Mouse (Mus musculus) heart, postnatal 0 days (tissue): ENCODE measurements around the gene Copg2.

Experiments
- CTCF ChIP-seq: IDR thresholded peaks from 2 replicates; pipeline ENCODE4 v1.5.1; 2016; ENCODE audit warnings: antibody characterized with exemption, control low read depth, low read depth
- EP300 ChIP-seq: IDR thresholded peaks from 2 replicates; pipeline ENCODE4 v1.6.1; 2016; ENCODE audit warnings: antibody characterized with exemption, low read depth

DNA sequence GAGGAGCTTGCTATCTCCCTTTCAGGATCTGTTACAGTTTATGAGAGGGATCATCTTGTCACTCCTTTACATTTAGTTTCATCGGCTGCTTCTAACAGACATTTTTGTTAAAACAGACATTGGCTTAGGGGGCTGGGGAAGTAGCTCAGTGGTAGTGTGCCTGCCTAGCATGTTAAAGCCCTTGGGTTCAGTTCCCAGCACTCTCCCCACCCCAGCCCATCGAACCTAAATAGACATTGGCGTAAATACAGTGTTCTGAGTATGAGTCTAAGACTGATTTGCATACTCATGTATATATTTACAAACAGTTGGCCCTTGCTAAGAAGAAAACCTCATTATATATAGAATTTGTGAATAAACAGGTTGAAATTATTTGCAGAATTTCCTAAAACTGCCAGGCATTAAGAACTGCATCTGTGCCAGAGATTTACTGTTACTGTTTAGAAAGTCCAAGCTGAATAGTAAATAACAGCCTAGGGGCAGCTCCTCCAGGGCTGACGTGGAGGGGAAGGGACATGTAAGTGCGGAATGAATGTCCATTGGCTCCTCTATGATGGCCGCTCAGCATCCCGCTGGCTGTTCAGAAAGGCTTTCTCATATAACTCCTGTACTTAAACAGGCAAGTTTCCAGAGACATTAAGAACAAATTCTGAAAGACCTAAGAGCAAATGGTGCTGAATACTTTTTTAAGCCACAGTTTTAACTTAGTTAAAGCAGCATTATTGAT, 148.8 kb downstream of the Copg2 start:
- TF ChIP-seq CTCF (no peak), EP300 (no peak)
